Mouse (Mus musculus) liver, embryonic 15.5 days (tissue): ENCODE data around the gene Nr5a2. TPM values are rescaled to one million over a fixed set of nuclear protein-coding genes. Genes with fewer than 3 reads are reported as not detected.

ENCODE experiments used
- ATAC-seq: fragments of 200-750 bp; cut with Nextera tagmentation; 2 replicates; pipeline ENCODE4 v1.8.0; 2017; ENCODE audit warnings: moderate number of reproducible peaks, mild to moderate bottlenecking, moderate library complexity; ENCODE audit not compliant: insufficient read depth
- H3K27ac ChIP-seq: fragments of 300-500 bp; sonication (generic); replicated peaks from 2 replicates; pipeline ENCODE4 v1.5.1; 2015; ENCODE audit warnings: mild to moderate bottlenecking, inconsistent platforms
- H3K27me3 ChIP-seq: fragments of 300-500 bp; sonication (generic); 2 replicates; pipeline ENCODE4 v1.6.1; 2015; ENCODE audit warnings: mild to moderate bottlenecking, inconsistent platforms
- H3K36me3 ChIP-seq: fragments of 300-500 bp; sonication (generic); replicated peaks from 2 replicates; pipeline ENCODE4 v1.6.1; 2015; ENCODE audit warnings: moderate library complexity, mild to moderate bottlenecking, inconsistent platforms
- H3K4me1 ChIP-seq: fragments of 300-500 bp; sonication (generic); replicated peaks from 2 replicates; pipeline ENCODE4 v1.6.1; 2015; ENCODE audit warnings: inconsistent platforms
- H3K4me2 ChIP-seq: fragments of 300-500 bp; sonication (generic); 2 replicates; pipeline ENCODE4 v1.6.1; 2015; ENCODE audit warnings: moderate library complexity, mild to moderate bottlenecking, inconsistent platforms
- H3K4me3 ChIP-seq: fragments of 300-500 bp; sonication (generic); replicated peaks from 2 replicates; pipeline ENCODE4 v1.5.1; 2015; ENCODE audit warnings: mild to moderate bottlenecking, inconsistent platforms
- H3K9ac ChIP-seq: fragments of 300-500 bp; sonication (generic); 2 replicates; pipeline ENCODE4 v1.6.1; 2015; ENCODE audit warnings: moderate library complexity, mild to moderate bottlenecking, inconsistent platforms
- H3K9me3 ChIP-seq: fragments of 300-500 bp; sonication (generic); replicated peaks from 2 replicates; pipeline ENCODE4 v1.6.1; 2016; ENCODE audit warnings: inconsistent platforms
- WGBS: fragments of 180-500 bp; shearing (Covaris S2); methylation state at CpG from one replicate; pipeline ENCODE4 v1.1.7; 2015; ENCODE audit warnings: mixed read lengths; ENCODE audit not compliant: insufficient replicate concordance; 5-methylcytosine and 5-hydroxymethylcytosine counted together
- polyA plus RNA-seq: library from polyadenylated mRNA; unstranded; fragments of >200 nt; fragmentation: Nextera tagmentation; extraction: Ambion mirVana; gene quantifications from 2 replicates; pipeline ENCODE4 v1.2.1, GENCODE M21; 2015

Nr5a2 gene
- polyA plus RNA-seq, 1 experiment from 2014 or later: 2.4 TPM

DNA sequence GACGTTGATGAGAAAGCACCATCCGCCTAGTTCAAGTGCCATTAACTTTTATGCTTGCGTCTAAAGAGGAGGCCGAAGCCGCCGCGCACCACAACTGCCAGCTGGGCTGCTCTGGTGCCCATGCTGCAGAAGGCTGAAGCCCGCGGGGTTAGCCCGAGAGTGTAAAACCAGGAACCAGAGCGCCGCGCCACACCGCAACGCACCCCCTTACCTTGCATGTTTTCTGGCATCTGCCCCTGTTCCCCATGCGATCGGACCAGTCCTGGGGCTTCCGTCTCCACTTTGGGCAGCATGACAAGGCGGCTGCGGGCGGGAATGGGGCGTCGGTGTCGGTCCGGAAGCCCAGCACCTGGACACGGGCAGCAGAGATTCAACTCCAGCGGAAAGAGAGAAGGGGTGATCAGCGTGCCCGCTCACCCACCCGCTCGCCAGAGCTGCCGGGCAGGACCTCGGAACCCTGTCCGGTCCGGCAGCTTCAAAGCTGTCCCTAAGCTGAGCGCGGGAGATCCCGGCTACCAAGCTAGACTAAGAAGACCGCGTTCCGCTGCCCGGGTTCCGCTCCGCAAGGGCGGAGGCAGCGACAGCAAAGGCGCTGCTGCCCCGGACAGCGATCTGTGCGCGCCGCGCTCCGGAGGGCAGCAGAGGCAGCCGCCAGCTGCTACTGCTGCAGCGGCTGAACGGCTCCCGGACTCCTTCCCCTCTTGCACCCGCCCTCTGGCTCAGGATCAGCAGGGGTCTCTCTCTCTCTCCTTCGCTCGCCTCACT is 11.6 kb downstream of the Nr5a2 start:
- no peaks in the 10 kb centered on the region for H3K4me1 ChIP-seq
- under 1% methylated on average over 61 of the region's 61 CpGs for WGBS
- H3K9me3 ChIP-seq: no peaks in the 10 kb centered on the region
- peak overlapping the region; percentile 53 for H3K4me3 ChIP-seq
- H3K27ac ChIP-seq: peak overlapping the region; percentile 41; the same call in 1 of the 2 replicates
- ATAC-seq: no peak
- peaks cover 95% of the 10 kb centered on the region for H3K27me3 ChIP-seq
- H3K4me2 ChIP-seq: peak overlapping the region; percentile 54
- no peaks in the 10 kb centered on the region for H3K36me3 ChIP-seq
- H3K9ac ChIP-seq: peak overlapping the region; percentile 43; the same call in 1 of the 2 replicates

DNA sequence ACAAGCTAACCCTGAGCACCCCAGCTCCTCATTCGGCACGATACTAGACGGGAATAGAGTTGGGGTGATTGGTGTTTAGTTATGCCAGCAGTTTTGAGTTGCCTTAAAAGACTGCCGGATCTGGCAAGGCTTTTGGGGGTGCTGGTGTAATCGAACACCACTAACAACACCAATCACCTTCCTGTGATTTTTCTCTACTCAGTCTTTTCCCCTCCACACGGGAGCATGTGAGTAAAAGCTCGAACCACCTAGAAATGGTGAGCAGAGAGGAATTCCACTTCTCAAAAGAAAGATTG is 12.2 kb downstream of the Nr5a2 start:
- H3K27ac ChIP-seq: no peak overlapping the region
- H3K4me2 ChIP-seq: peak overlapping the region; percentile 54
- peak overlapping the region; percentile 53 for H3K4me3 ChIP-seq
- ATAC-seq: no peak
- H3K9ac ChIP-seq: 0 out of 2 replicates have a peak overlapping the region, but pooled peaks have one; percentile 43
- 4% methylated on average over 7 of the region's 7 CpGs for WGBS
- no peaks in the 10 kb centered on the region for H3K36me3 ChIP-seq
- H3K4me1 ChIP-seq: no peaks in the 10 kb centered on the region
- peaks cover 90% of the 10 kb centered on the region for H3K27me3 ChIP-seq
- H3K9me3 ChIP-seq: no peaks in the 10 kb centered on the region

DNA sequence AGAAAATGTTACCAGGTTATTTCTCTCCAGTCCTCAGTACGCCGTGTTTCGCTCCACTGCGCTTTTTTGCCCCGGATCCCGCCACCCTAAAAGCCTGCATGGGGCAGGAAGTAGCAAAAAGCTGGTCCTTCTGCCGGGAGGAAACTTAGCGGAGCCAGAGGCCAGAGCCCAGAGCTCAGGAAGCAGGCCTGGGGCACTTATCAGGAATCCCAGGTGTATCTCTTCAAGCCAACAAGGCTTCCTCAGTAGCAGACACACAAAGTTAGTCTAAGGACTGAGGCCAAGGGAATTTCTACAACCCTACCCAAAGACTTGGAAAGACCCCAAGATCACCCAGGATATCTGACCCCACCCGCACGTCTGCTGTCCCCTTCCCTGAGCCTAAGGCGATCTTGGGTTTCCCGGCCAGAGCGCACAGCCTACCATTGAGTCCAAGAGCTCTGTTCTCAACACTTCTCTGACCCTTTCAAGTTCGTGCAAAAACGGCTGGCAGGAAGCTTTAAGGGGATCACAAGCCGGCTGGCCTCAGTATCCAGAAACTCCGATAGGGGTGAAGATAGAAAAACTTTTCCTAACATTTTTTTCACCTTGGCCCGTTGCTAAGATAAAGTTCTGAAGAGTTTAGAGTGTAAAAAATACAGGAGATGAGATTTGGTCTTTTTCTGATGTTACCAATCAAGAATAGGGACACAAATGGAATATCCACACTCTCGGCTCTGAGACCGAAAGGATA is 12.7 kb downstream of the Nr5a2 start:
- WGBS: 3% methylated on average over 20 of the region's 20 CpGs
- H3K27ac ChIP-seq: peak overlapping the region; percentile 33; the same call in 1 of the 2 replicates
- H3K9ac ChIP-seq: peak overlapping the region; percentile 43

DNA sequence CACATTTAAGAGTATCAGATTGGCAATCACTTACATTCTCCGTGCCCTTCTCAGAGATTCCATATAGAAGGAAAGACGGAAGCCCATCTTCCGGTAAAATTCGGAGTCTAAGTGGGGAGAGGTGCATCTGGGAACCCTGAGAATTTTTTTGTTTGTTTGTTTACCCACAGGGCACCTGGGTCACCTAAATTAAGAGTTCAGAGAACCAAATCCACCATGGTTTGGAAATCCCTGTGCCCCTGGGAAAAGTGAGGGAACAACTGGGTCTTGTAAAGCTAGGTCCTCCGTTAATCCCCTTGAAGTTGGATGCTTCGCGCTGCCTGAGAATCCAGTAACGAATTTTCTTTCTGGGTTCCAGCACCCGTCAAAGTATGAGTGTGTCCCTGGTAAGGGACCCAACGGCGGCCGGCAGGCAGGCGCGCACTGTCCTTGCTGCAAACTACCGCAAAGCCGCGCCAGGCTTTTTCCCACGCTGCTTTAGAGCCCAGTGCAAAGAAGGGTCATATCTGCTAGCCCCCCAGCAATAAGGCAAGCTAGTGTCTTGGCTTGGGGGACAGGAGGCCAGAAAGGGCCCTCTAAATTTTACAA is 13.3 kb downstream of the Nr5a2 start:
- no peaks in the 10 kb centered on the region for H3K36me3 ChIP-seq
- H3K9ac ChIP-seq: peak overlapping the region; percentile 42; the same call in 1 of the 2 replicates
- no peaks in the 10 kb centered on the region for H3K4me1 ChIP-seq
- no peaks in the 10 kb centered on the region for H3K9me3 ChIP-seq
- peaks cover 78% of the 10 kb centered on the region for H3K27me3 ChIP-seq
- WGBS: 2% methylated on average over 18 of the region's 18 CpGs
- H3K4me3 ChIP-seq: peak overlapping the region; percentile 53
- peak overlapping the region; percentile 54 for H3K4me2 ChIP-seq
- peak overlapping the region; percentile 58; the same call in 1 of the 2 replicates for H3K27ac ChIP-seq
- no peak for ATAC-seq

More for the DNA sequence above, 12.7 kb downstream of the Nr5a2 start:
- no peaks in the 10 kb centered on the region for H3K4me1 ChIP-seq
- no peak for ATAC-seq
- H3K27me3 ChIP-seq: peaks cover 85% of the 10 kb centered on the region
- H3K4me3 ChIP-seq: peak overlapping the region; percentile 53
- H3K9me3 ChIP-seq: no peaks in the 10 kb centered on the region
- no peaks in the 10 kb centered on the region for H3K36me3 ChIP-seq
- peak overlapping the region; percentile 54 for H3K4me2 ChIP-seq

DNA sequence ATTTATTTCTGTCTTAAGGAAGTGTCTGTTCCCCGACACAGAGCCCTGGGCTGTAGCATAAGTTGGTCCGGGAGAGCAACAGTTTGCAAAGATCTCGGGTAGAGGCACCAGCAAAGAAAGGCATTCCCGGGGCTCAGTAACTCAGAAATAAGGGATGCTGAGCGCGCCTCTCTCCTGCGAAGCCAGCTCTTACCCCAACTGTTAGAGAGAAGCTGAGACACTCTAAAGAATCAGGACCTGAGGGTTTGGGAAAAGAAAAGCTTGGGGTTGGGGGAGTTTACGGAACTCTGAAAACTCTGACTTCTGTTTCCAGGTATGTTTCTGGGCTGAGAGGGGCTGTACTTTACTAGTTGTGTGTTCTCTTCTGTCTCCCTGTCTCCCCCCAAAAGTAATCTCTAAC is 13.8 kb downstream of the Nr5a2 start:
- no peak for ATAC-seq
- no peaks in the 10 kb centered on the region for H3K9me3 ChIP-seq
- H3K27ac ChIP-seq: peak overlapping the region; percentile 58; the same call in 1 of the 2 replicates
- H3K4me1 ChIP-seq: no peaks in the 10 kb centered on the region
- peaks cover 73% of the 10 kb centered on the region for H3K27me3 ChIP-seq
- H3K4me2 ChIP-seq: peak overlapping the region; percentile 54
- H3K4me3 ChIP-seq: peak overlapping the region; percentile 53
- H3K9ac ChIP-seq: 0 out of 2 replicates have a peak overlapping the region, but pooled peaks have one; percentile 42
- WGBS: 2% methylated on average over 8 of the region's 8 CpGs
- no peaks in the 10 kb centered on the region for H3K36me3 ChIP-seq

DNA sequence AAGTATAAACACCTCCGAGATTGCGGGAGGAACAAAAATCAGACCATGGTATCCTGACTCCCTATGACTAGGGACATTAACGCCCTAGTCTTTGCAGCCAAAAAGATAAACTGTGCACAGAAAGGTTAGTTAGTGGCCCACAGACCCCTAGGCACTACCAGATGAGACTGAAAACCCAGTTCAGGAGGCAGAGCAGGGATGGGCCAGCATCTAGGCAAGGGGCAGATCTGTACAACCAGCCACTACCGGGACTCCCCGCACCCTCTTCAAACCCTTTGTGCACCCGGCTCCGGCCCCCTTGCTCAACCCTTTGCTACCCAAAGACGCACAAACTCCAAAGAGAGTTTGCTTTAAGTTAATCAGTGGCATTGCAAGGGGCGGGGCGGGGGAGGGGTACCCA is 14.4 kb downstream of the Nr5a2 start:
- Histone ChIP-seq H3K4me1 (no peaks in the 10 kb centered on the region), H3K9ac (no peak overlapping the region), H3K27me3 (peaks cover 68% of the 10 kb centered on the region), H3K9me3 (no peaks in the 10 kb centered on the region), H3K27ac (peak overlapping the region; percentile 29; the same call in 1 of the 2 replicates), H3K4me3 (0 out of 2 replicates have a peak overlapping the region, but pooled peaks have one; percentile 53), H3K36me3 (0 out of 2 replicates have a peak, but pooled peaks cover under 1% of the 10 kb centered on the region), H3K4me2 (peak overlapping the region; percentile 54)
- WGBS: under 1% methylated on average over 10 of the region's 10 CpGs
- peak; percentile 71 for ATAC-seq

DNA sequence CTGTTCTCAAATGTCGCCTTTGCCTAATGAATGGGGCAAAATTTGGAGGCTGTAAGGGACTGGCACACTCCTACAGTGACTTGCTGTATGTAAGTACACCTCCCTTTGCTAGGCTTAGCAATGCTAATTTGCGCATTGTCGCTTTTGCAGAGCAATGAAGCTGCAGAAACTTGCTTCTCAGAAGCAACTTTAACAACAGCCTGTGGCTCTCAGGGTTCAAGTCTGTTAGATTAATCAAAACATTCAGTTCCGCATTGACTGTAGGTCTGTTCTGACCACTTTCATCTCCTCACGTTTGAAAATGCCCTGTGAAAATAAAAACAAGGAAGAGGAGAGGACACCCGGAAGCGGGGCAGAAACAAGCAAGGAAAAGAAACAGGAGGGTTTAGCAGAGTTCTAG is 14.8 kb downstream of the Nr5a2 start:
- Histone ChIP-seq H3K27me3 (peaks cover 64% of the 10 kb centered on the region), H3K27ac (0 out of 2 replicates have a peak overlapping the region, but pooled peaks have one; percentile 29), H3K4me2 (peak overlapping the region; percentile 54), H3K4me3 (no peak overlapping the region), H3K9me3 (no peaks in the 10 kb centered on the region), H3K4me1 (0 out of 2 replicates have a peak, but pooled peaks cover under 1% of the 10 kb centered on the region), H3K9ac (no peak overlapping the region), H3K36me3 (0 out of 2 replicates have a peak, but pooled peaks cover 5% of the 10 kb centered on the region)
- 6% methylated on average over 7 of the region's 7 CpGs for WGBS
- ATAC-seq: no peak

DNA sequence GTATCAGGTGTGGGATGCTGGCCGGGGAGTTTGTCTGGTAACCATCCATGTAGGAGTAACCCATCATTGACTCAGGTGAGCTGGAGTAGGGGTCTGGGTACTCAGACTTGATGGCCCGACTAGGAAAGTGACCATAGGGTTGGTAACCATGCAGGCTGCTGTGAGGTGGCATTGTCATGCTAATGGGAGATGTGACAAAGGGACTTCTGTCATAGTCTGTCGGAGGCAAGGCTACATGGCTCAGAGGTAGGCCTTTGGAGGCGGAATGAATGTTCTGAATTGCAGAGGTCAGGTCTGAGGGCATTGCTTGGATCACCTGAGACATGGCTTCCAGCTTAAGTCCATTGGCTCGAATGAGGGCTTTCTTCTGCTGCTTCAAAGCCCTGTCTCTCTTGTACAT is 19.6 kb downstream of the Nr5a2 start:
- 53% methylated on average over 5 of the region's 5 CpGs for WGBS
- no peak overlapping the region for H3K4me2 ChIP-seq
- no peaks in the 10 kb centered on the region for H3K9me3 ChIP-seq
- H3K36me3 ChIP-seq: 0 out of 2 replicates have a peak, but pooled peaks cover 7% of the 10 kb centered on the region
- H3K9ac ChIP-seq: no peak overlapping the region
- no peak overlapping the region for H3K27ac ChIP-seq
- peaks cover 8% of the 10 kb centered on the region; the same call in 1 of the 2 replicates for H3K4me1 ChIP-seq
- H3K4me3 ChIP-seq: no peak overlapping the region
- H3K27me3 ChIP-seq: peaks cover 15% of the 10 kb centered on the region
- no peak for ATAC-seq

DNA sequence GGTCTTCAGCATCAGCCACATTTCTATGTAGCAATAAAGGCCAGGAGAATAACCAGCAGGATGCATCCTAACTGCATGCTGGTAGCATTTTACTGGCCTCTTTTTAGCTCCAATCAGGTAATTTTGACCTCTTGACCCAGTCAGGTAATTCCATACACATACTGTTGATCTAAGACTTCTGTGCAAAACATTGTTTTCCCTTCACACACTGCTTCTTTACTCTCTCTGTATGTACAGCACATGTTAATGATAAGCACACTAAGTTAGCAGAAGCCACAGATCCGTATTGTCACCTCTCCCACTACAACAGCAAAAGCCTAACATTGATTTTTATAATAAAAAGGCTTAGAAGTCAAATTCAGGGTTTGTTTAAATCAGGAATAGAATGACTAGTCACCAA is 21.0 kb downstream of the Nr5a2 start:
- Histone ChIP-seq H3K4me3 (no peak overlapping the region), H3K4me1 (peaks cover 13% of the 10 kb centered on the region; the same call in 1 of the 2 replicates), H3K36me3 (0 out of 2 replicates have a peak, but pooled peaks cover 7% of the 10 kb centered on the region), H3K27me3 (0 out of 2 replicates have a peak, but pooled peaks cover 4% of the 10 kb centered on the region), H3K9me3 (no peaks in the 10 kb centered on the region), H3K9ac (no peak overlapping the region), H3K4me2 (no peak overlapping the region), H3K27ac (no peak overlapping the region)
- ATAC-seq: 0 out of 2 replicates have a peak, but pooled peaks have one; percentile 20
- WGBS: 24% methylated on average over 1 of the region's 1 CpGs

DNA sequence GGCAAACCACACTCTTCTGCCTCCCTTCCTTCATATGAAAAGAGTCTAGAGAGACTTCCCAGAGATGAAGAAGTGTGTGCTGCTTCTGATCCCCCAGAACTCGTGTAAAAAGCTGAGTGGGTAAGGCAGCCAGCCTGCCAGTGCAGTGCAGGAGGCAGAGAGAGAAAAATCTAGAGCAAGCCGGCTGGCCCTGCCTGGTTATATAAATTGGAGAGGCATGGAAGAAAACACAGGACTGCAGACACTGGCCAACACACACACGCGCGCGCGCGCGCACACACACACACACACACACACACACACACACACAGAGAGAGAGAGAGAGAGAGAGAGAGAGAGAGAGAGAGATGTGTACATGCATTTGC is 24.3 kb downstream of the Nr5a2 start:
- no peaks in the 10 kb centered on the region for H3K9me3 ChIP-seq
- H3K4me3 ChIP-seq: no peak overlapping the region
- no peaks in the 10 kb centered on the region for H3K27me3 ChIP-seq
- 77% methylated on average over 9 of the region's 9 CpGs for WGBS
- 0 out of 2 replicates have a peak, but pooled peaks cover 7% of the 10 kb centered on the region for H3K36me3 ChIP-seq
- H3K9ac ChIP-seq: no peak overlapping the region
- no peak overlapping the region for H3K4me2 ChIP-seq
- no peak overlapping the region for H3K27ac ChIP-seq
- peaks cover 16% of the 10 kb centered on the region for H3K4me1 ChIP-seq
- no peak for ATAC-seq
